Mouse (Mus musculus): ENCODE measurements at regions not wholly inside any gene's neighbourhood (a gene's known extent, or its start where the extent isn't known, plus 50 kb on each side); places are given as distances from the start of the nearest gene placed in this dataset.

GRCm38 (mm10) chr3:37781086-37781485, 56.8 kb upstream of the Gm5148 start:
- DNase-seq (ENCODE audit: low spot score in 2 of 2) = no peak

GRCm38 (mm10) chr3:37779867-37780475, 55.7 kb upstream of the Gm5148 start:
- DNase-seq (ENCODE audit: low spot score in 2 of 2) = peak in 1 of 2 experiments; percentile 6

GRCm38 (mm10) chr3:37778386-37778785, 54.1 kb upstream of the Gm5148 start:
- no peak for DNase-seq (ENCODE audit: low spot score in 2 of 2)

GRCm38 (mm10) chr3:37776224-37776623, 51.9 kb upstream of the Gm5148 start:
- no peak for DNase-seq (ENCODE audit: low spot score in 2 of 2)

All from right cerebral cortex, adult 2 months (tissue).